Mouse (Mus musculus) spleen, adult 2 months (tissue): ENCODE measurements at regions not wholly inside any gene's neighbourhood (a gene's known extent, or its start where the extent isn't known, plus 50 kb on each side); places are given as distances from the start of the nearest gene placed in this dataset.

Source experiments
- CTCF ChIP-seq: fragments of 200-500 bp; IDR thresholded peaks from 2 replicates; pipeline ENCODE4 v1.5.1; 2011; ENCODE audit warnings: mild to moderate bottlenecking, inconsistent platforms; ENCODE audit not compliant: insufficient read depth, insufficient read length, insufficient replicate concordance; ENCODE audit errors: extremely low read depth
- POLR2A ChIP-seq: fragments of 200-500 bp; IDR thresholded peaks from 2 replicates; pipeline ENCODE4 v1.6.1; 2011; ENCODE audit warnings: low read depth, low read length, inconsistent platforms

- TF ChIP-seq CTCF: no peak
- TF ChIP-seq POLR2A: no peak
Observed at GRCm38 (mm10) chr4:3482092-3482491, 296.9 kb upstream of the Vmn1r3 start.
